In the genomic region with DNA sequence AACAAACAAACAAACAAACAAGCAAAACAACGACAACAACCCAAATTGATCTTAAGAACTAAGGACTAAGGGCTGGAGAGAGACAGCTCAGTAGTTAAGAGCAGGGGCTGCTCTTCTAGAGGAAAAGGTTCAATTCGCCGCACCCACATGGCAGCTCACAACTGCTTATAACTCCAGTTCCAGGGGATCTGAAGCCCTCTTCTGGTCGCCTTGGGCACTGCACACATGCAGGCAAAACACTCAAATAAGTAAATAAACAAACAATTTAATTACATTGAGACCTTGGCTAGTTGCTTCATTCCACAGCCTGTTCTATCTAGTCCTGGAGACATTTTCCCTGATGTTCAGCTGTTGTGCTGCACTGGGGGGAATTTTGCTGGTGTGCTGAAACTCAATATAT, we compare ENCODE assay signal across 1 mouse cellular context.
A peak's percentile ranks its signal among the peaks of the same experiment; 100 is the strongest.
TF ChIP-seq lines count a peak whose summit lies in the region.

No protein-coding gene starts in this region.

TF ChIP-seq in MEL, 35 proteins besides CTCF, POLR2A, EP300 and RAD21 (continued from another document):
- TF ChIP-seq SIN3A (IDR thresholded peaks at IDR 0.05; ENCODE audit: low read length) = peak; percentile 35; the same call in 1 of the 2 replicates
- TF ChIP-seq UBTF (IDR thresholded peaks at IDR 0.05; ENCODE audit: borderline replicate concordance, insufficient read depth, low read depth, low read length) = no peak
- no peak for TF ChIP-seq JUND (IDR thresholded peaks at IDR 0.05; ENCODE audit: low read depth, low read length)
- TF ChIP-seq E2F4 (IDR thresholded peaks at IDR 0.05; ENCODE audit: borderline replicate concordance, low read depth, low read length) = no peak
- TF ChIP-seq NELFE (IDR thresholded peaks at IDR 0.05; ENCODE audit: low read depth, low read length) = no peak
